Mouse (Mus musculus): ENCODE measurements around the gene Cacnb4. TPM values are rescaled to one million over a fixed set of nuclear protein-coding genes. Genes with fewer than 3 reads are reported as not detected.

The Cacnb4 gene
- polyA plus RNA-seq, 1 experiment from 2014 or later = 1.4 TPM

DNA sequence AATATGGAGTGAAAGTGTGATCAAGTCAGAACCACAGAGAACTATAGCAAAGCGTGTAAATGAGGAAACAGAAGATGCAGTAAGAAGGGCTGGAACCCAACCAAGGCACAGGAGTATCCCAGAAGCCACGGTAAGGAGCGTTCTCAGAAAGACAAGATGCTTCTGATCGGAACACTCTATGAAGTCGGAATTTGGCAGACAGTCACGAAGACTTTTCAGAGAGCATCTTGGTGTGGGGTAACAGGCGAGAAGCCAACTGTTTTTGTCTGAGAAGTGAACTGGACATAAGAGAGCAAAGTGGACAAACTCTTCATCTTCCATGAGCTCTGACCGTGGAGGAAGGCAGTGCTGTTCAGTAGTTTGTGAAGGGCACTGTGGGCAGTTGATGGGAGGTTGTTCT, 73.7 kb downstream of the Cacnb4 start:
- ATAC-seq (ENCODE audit: insufficient number of reproducible peaks, insufficient read depth, low FRiP score, low TSS enrichment) = no peak

DNA sequence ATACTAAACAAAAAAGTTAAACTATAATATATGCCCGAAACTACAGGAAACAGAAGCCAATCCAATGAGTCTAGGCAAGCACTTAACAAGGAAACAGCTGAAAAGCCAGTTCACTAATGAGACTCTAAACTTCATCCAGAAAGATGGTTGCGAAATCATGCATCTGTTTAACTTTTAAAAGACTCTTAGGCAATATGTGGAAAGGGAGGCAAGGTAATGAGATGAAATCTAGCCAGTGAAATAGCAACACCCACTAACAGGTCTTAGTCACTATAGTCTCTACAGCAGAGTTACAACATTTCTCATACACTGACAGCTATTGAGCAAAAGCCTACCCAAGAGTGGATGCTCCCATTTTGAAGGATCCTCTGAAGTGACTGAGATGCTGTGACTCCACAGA, 74.4 kb downstream of the Cacnb4 start:
- Histone ChIP-seq H3K4me1 (no peaks in the 10 kb centered on the region), H3K4me3 (no peak overlapping the region)
- no peak for ATAC-seq (ENCODE audit: insufficient number of reproducible peaks, insufficient read depth, low FRiP score, low TSS enrichment)

More for the DNA sequence above, 73.7 kb downstream of the Cacnb4 start:
- WGBS = 91% methylated on average over 8 of the region's 8 CpGs
- Histone ChIP-seq H3K9me3 (no peaks in the 10 kb centered on the region), H3K36me3 (no peaks in the 10 kb centered on the region), H3K4me2 (replicated peaks) (no peak overlapping the region), H3K27ac (no peak overlapping the region), H3K27me3 (no peaks in the 10 kb centered on the region), H3K4me1 (no peaks in the 10 kb centered on the region), H3K4me3 (no peak overlapping the region), H3K9ac (no peak overlapping the region)

DNA sequence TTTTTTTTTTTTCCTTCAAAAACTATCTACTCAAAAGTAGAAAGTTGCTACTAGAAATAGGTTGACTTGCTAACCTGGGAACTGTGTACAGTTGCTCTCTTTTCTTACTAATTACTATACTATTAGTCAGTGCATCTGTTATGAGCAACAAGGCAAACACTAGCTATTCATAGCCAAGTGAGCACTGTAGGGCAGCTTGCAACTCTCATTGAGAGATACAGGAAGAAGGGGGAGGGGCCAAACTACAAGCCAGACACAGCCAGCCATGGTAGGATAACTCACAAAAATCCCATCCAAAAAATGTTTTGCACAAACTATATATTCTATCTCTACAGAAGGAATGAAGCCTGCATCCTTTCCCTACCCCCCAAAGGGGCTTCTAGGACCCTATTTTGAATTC, 79.1 kb downstream of the Cacnb4 start:
- Histone ChIP-seq H3K9me3 (no peaks in the 10 kb centered on the region), H3K36me3 (no peaks in the 10 kb centered on the region), H3K4me1 (no peaks in the 10 kb centered on the region), H3K4me2 (replicated peaks) (no peak overlapping the region), H3K27ac (no peak overlapping the region), H3K27me3 (no peaks in the 10 kb centered on the region), H3K9ac (no peak overlapping the region), H3K4me3 (no peak overlapping the region)
- no peak for ATAC-seq (ENCODE audit: insufficient number of reproducible peaks, insufficient read depth, low FRiP score, low TSS enrichment)

More for the DNA sequence above, 74.4 kb downstream of the Cacnb4 start:
- no peak overlapping the region for H3K4me2 ChIP-seq (replicated peaks)
- H3K36me3 ChIP-seq = no peaks in the 10 kb centered on the region
- H3K27me3 ChIP-seq = no peaks in the 10 kb centered on the region
- H3K9me3 ChIP-seq = no peaks in the 10 kb centered on the region
- 88% methylated on average over 2 of the region's 2 CpGs for WGBS
- no peak overlapping the region for H3K9ac ChIP-seq
- H3K27ac ChIP-seq = no peak overlapping the region

DNA sequence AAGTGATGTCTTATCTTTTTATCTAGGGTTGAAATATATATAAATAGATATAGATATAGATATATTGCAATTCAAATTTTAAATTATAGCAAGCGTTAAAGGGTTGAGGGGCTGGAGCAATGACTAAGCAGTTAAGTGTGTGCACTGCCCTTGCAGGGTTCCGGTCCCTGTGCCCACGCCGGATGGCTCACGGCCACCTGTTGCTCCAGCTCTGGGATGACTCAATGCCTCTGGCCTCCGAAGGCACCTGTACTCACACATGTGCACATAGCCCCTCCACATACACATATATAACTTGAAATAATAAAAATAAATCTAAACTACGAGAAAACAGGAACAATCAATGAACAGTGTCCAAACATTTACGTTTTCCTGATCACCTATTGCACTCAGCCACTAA, 82.8 kb downstream of the Cacnb4 start:
- no peak overlapping the region for H3K27ac ChIP-seq
- no peaks in the 10 kb centered on the region for H3K9me3 ChIP-seq
- no peaks in the 10 kb centered on the region for H3K36me3 ChIP-seq
- H3K4me3 ChIP-seq = no peak overlapping the region
- no peak overlapping the region for H3K9ac ChIP-seq
- H3K4me1 ChIP-seq = peaks cover 12% of the 10 kb centered on the region
- no peak for ATAC-seq (ENCODE audit: insufficient number of reproducible peaks, insufficient read depth, low FRiP score, low TSS enrichment)
- no peaks in the 10 kb centered on the region for H3K27me3 ChIP-seq
- WGBS = 89% methylated on average over 8 of the region's 8 CpGs
- no peak overlapping the region for H3K4me2 ChIP-seq (replicated peaks)

DNA sequence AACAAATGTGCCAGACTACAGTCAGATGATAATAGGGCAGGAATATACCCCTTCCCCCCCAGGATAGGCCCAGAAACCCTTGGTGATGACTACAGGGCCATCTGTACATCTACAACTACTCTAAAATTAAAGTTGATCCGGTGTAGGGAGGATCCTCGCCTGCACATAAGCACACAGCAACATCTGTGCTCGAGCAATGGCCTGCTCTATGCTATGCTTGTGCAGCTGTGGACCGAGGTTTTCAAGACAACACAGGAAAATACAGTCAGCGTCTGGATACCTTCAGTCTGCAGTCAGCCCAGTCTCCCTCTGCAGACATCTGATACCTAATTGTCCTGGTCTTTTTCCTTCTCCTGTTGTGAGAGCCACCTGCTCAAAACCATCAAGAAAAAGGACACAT, 83.4 kb downstream of the Cacnb4 start:
- WGBS = 53% methylated on average over 5 of the region's 5 CpGs
- no peak overlapping the region for H3K4me2 ChIP-seq (replicated peaks)
- no peak overlapping the region for H3K27ac ChIP-seq
- H3K4me1 ChIP-seq = peaks cover 12% of the 10 kb centered on the region
- no peak; the same call in 1 of the 2 replicates for ATAC-seq (ENCODE audit: insufficient number of reproducible peaks, insufficient read depth, low FRiP score, low TSS enrichment)
- H3K9ac ChIP-seq = no peak overlapping the region
- no peaks in the 10 kb centered on the region for H3K9me3 ChIP-seq
- H3K36me3 ChIP-seq = no peaks in the 10 kb centered on the region
- H3K27me3 ChIP-seq = no peaks in the 10 kb centered on the region
- H3K4me3 ChIP-seq = no peak overlapping the region

DNA sequence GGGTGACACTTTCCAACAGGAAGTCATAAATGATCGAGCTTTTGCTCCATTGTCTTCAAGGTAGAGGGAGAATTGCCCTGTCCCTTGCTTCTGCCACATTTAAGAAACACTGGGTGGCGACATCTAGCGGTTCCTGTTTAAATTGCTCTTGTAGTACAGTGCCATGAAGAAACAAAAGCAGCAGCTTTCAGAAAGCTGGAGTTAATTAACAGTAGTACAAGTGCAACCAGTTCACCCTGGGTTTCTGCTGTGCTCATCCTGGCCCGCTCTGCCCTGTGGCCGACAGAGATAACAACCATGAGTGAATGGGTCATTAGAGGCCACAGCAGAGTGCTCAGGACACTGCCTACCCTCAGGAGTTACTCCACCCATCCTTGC, 85.7 kb downstream of the Cacnb4 start:
- Histone ChIP-seq H3K36me3 (no peaks in the 10 kb centered on the region), H3K27me3 (no peaks in the 10 kb centered on the region), H3K27ac (no peak overlapping the region), H3K4me2 (replicated peaks) (no peak overlapping the region; the same call in 1 of the 2 replicates), H3K4me1 (peaks cover 12% of the 10 kb centered on the region), H3K4me3 (no peak overlapping the region), H3K9me3 (no peaks in the 10 kb centered on the region), H3K9ac (no peak overlapping the region)
- ATAC-seq (ENCODE audit: insufficient number of reproducible peaks, insufficient read depth, low FRiP score, low TSS enrichment) = peak; percentile 30; the same call in 1 of the 2 replicates
- WGBS = 0% methylated on average over 5 of the region's 5 CpGs

DNA sequence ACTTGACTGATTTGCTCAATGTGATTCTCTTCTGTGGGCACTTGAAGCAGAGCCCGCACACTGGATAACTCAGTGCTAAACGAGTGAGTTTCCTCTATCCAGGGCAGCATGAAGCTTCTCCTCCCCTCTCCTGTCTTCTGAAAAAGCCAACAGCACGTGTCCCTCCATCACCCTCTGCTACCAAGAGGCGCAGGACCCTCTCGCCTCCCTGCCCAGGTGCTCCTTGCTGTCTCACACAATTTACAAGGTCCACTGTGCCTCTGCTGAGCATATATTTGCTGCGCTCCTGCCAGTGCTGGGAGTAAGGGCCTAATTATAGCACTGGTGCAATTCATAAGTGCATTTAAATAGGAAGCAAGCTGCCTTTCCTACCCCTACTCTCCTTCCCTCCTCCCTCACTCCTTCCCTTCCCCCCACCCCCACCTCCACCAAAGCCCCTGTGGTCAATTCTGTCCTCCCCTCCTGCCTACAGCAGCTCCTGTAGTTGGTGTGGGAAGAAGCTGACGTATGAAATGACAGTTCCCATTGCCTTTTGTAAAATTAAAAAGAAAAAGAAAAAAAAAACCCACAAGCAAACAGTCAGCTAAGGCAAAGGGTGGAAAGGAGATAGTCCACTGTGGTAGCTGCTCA, 86.2 kb downstream of the Cacnb4 start:
- peaks cover 12% of the 10 kb centered on the region for H3K4me1 ChIP-seq
- 70% methylated on average over 7 of the region's 7 CpGs for WGBS
- no peak overlapping the region for H3K4me3 ChIP-seq
- no peak overlapping the region for H3K9ac ChIP-seq
- no peaks in the 10 kb centered on the region for H3K9me3 ChIP-seq
- no peaks in the 10 kb centered on the region for H3K36me3 ChIP-seq
- no peak overlapping the region for H3K27ac ChIP-seq
- H3K4me2 ChIP-seq (replicated peaks) = no peak overlapping the region; the same call in 1 of the 2 replicates
- no peak for ATAC-seq (ENCODE audit: insufficient number of reproducible peaks, insufficient read depth, low FRiP score, low TSS enrichment)
- H3K27me3 ChIP-seq = no peaks in the 10 kb centered on the region

DNA sequence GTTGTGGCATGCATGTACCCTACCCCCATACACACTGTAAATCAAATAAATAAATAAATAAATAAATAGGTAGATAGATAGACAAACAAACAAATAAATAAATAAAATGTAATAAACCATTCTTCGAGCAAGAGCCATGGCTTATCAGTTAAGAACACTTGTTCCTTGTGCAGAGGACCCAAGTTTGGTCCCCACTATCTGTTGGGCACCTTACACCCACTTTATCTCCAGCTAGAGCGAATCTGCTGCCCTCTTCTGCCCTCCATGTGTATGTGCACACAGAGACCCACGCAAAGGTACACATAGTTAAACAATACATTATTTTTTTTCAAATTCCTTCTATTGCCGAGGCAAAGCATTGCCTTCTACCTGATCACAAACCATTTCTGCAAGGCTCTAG, 87.1 kb downstream of the Cacnb4 start:
- H3K4me3 ChIP-seq = no peak overlapping the region
- H3K27me3 ChIP-seq = no peaks in the 10 kb centered on the region
- no peak for ATAC-seq (ENCODE audit: insufficient number of reproducible peaks, insufficient read depth, low FRiP score, low TSS enrichment)
- H3K4me2 ChIP-seq (replicated peaks) = no peak overlapping the region
- no peak overlapping the region for H3K27ac ChIP-seq
- no peaks in the 10 kb centered on the region for H3K36me3 ChIP-seq
- 89% methylated on average over 4 of the region's 4 CpGs for WGBS
- H3K4me1 ChIP-seq = peaks cover 12% of the 10 kb centered on the region
- H3K9ac ChIP-seq = no peak overlapping the region
- no peaks in the 10 kb centered on the region for H3K9me3 ChIP-seq

DNA sequence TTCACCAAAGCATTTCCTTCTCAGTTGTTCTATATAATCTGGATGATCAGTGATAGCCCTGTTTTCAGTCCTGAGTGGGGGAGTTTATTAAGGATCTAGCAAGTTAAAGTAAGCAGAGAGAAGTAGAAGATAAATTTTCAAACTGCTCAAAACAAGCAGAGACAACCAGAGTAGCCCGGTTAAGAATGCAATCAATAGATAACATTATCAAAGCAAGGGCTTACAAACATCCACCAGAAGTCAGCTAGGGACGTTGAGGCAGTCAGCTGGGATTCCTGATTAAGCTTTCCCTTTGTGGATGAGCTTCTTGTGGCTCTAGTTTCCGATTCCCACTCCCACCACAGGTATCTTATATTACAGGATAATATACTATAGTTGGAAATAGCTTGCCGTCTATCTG, 91.2 kb downstream of the Cacnb4 start:
- H3K9me3 ChIP-seq = no peaks in the 10 kb centered on the region
- no peak overlapping the region for H3K9ac ChIP-seq
- whole genome bisulfite sequencing = 82% methylated on average over 4 of the region's 4 CpGs
- no peak overlapping the region for H3K4me3 ChIP-seq
- H3K27ac ChIP-seq = no peak overlapping the region
- no peak overlapping the region for H3K4me2 ChIP-seq (replicated peaks)
- H3K4me1 ChIP-seq = 0 out of 2 replicates have a peak, but pooled peaks cover 2% of the 10 kb centered on the region
- H3K36me3 ChIP-seq = no peaks in the 10 kb centered on the region
- ATAC-seq (ENCODE audit: insufficient number of reproducible peaks, insufficient read depth, low FRiP score, low TSS enrichment) = no peak
- no peaks in the 10 kb centered on the region for H3K27me3 ChIP-seq

DNA sequence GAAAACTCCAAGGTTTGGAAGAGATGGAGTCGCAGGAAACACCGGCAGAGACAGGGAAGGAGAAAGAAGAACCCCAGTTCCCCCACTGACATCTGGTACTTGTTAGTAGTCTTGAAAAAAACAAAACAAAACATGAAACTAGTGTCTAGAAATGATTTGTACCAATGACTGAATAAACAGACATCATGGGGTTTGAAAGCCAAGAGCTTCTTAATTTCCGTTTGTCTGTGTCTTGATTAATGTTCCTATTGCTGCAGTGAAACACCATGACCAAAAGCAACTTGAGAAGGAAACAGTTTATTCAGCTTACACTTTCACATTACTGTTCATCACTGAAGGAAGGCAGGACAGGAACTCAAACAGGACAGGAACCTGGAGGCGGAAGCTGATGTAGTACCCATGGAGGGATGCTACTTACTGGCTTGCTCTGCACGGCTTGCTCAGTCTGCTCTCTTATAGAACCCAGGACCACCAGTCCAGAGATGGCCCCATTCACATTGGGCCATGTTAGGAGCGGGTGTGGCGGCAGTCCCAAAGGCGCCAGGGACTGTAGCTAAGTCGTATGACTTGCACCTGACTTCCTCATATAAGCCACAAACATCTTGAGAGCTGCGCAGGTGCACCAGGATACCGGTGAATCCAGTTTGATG, 95.4 kb downstream of the Cacnb4 start:
- H3K9ac ChIP-seq = no peak overlapping the region
- H3K27ac ChIP-seq = no peak overlapping the region
- H3K9me3 ChIP-seq = no peaks in the 10 kb centered on the region
- 80% methylated on average over 11 of the region's 11 CpGs for WGBS
- no peak for ATAC-seq (ENCODE audit: insufficient number of reproducible peaks, insufficient read depth, low FRiP score, low TSS enrichment)
- H3K4me1 ChIP-seq = no peaks in the 10 kb centered on the region
- no peaks in the 10 kb centered on the region for H3K36me3 ChIP-seq
- H3K27me3 ChIP-seq = no peaks in the 10 kb centered on the region
- no peak overlapping the region for H3K4me2 ChIP-seq (replicated peaks)
- H3K4me3 ChIP-seq = no peak overlapping the region

DNA sequence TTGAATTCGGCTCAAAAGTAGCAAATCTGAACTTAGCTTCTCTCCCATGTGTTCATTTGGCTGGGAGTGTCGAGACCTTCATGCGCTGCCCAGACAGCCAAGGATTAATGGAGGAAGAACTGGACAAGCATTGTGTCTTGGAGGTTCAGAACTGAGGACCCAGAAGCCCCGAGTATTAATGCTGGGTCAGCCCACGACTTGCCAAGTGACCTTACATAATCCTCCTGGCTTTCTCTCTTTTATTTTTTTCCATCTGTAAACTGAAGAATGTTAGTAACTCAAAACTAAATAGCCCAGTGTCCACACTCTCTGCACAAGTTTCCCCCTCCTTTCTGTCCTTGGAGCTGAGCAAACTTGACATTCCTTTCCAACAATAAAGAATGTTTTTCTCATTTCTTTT, 95.9 kb downstream of the Cacnb4 start:
- WGBS = 56% methylated on average over 5 of the region's 5 CpGs
- no peak overlapping the region for H3K27ac ChIP-seq

DNA sequence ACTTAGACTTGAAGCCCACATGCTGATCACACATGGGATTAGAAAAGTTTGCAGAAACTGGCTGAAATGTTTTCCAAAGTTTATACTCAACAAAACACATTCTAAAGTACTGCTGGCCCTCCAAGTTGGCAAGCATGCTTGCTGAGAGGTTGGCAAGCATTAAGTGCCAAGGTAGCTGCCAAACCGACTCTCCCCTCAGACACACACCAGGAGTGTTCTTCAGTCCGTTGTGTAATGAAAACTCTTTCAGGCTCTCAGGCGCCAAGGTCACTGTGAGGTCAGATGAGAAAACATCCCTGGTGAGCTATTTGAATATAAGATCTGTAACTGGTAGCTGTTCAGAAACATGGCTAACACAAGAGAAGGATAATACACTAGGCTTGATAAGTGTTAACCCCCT, 97.8 kb downstream of the Cacnb4 start:
- Histone ChIP-seq H3K9ac (no peak overlapping the region), H3K9me3 (no peaks in the 10 kb centered on the region), H3K27ac (no peak overlapping the region), H3K27me3 (no peaks in the 10 kb centered on the region), H3K4me3 (no peak overlapping the region), H3K36me3 (no peaks in the 10 kb centered on the region), H3K4me1 (no peaks in the 10 kb centered on the region), H3K4me2 (replicated peaks) (no peak overlapping the region)
- WGBS = 49% methylated on average over 3 of the region's 3 CpGs
- no peak for ATAC-seq (ENCODE audit: insufficient number of reproducible peaks, insufficient read depth, low FRiP score, low TSS enrichment)

More for the DNA sequence above, 95.9 kb downstream of the Cacnb4 start:
- no peak for ATAC-seq (ENCODE audit: insufficient number of reproducible peaks, insufficient read depth, low FRiP score, low TSS enrichment)
- Histone ChIP-seq H3K36me3 (no peaks in the 10 kb centered on the region), H3K27me3 (no peaks in the 10 kb centered on the region), H3K4me2 (replicated peaks) (no peak overlapping the region), H3K4me1 (no peaks in the 10 kb centered on the region), H3K9ac (no peak overlapping the region), H3K4me3 (no peak overlapping the region), H3K9me3 (no peaks in the 10 kb centered on the region)

Measured in embryonic facial prominence, embryonic 12.5 days (tissue).